Mouse (Mus musculus): ENCODE measurements around the gene Rtkn. TPM values are rescaled to one million over a fixed set of nuclear protein-coding genes. Genes with fewer than 3 reads are reported as not detected.

Gene Rtkn
- polyA plus RNA-seq, 1 experiment from 2014 or later, result 16.6 TPM

DNA sequence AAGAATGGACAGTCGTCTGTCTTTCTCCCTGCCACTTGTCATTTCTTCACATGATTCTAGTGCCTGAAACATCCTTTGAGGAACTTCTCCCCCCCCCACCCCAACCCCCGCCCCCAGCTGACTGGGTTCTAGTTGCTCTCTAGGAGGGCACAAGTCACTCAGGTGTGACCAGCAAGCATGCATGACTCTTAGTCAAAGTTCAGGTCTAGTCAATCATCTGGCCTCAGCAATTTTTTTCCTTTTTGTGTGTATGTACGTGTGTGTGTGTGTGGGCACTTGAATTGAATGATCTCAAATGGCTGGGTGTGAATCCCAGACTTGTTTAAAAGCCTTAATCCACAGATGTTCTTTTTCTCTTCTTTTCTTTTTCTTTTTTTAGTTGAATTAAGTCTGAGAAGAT lies 1.0 kb upstream of the Rtkn start:
- Histone ChIP-seq H3K27me3 (peaks cover 25% of the 10 kb centered on the region), H3K9me3 (no peaks in the 10 kb centered on the region), H3K4me3 (no peak overlapping the region), H3K4me2 (no peak overlapping the region), H3K36me3 (no peaks in the 10 kb centered on the region), H3K9ac (no peak overlapping the region), H3K4me1 (replicated peaks) (peaks cover 38% of the 10 kb centered on the region), H3K27ac (no peak overlapping the region)
- no peak for ATAC-seq (ENCODE audit: low FRiP score)
- 68% methylated on average over 3 of the region's 3 CpGs for WGBS

DNA sequence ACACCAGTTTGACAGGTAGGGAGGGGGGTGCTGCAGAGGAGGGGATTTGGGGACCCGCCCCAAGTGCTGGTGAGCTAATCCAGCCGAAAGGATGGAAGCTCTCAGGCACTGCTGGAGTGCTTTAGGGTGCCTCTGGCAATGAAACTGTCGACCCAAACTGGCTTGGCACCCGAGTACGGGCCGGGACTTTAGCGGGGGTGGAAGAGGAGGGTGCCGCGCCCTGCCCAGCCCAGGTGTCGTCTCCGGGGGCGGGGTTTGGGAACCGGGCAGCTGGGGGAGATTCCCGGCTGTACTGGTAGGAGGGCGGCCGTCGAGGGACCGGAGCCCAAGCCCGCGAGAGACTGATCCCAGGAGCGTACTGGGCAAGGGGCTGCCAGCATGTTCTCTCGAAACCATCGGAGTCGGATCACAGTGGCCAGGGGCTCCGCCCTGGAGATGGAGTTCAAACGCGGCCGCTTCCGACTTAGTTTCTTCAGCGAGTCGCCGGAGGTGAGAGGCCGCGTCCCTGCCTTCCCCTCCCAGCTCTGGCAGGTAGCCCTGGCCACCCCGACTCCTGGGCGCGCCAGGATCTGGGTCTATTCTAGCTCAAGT lies 403 bp downstream of the Rtkn start:
- Histone ChIP-seq H3K4me2 (peak overlapping the region; percentile 62), H3K4me3 (peak overlapping the region; percentile 43; the same call in 1 of the 2 replicates), H3K9me3 (no peaks in the 10 kb centered on the region), H3K36me3 (no peaks in the 10 kb centered on the region), H3K27ac (no peak overlapping the region), H3K4me1 (replicated peaks) (peaks cover 40% of the 10 kb centered on the region), H3K9ac (peak overlapping the region; percentile 51), H3K27me3 (peaks cover 25% of the 10 kb centered on the region)
- 2% methylated on average over 37 of the region's 37 CpGs for WGBS
- no peak for ATAC-seq (ENCODE audit: low FRiP score)

- Histone ChIP-seq H3K4me3 (peak overlapping the region; percentile 43), H3K9me3 (no peaks in the 10 kb centered on the region), H3K27ac (peak overlapping the region; percentile 94), H3K9ac (peak overlapping the region; percentile 76), H3K27me3 (peaks cover 25% of the 10 kb centered on the region), H3K36me3 (no peaks in the 10 kb centered on the region), H3K4me1 (replicated peaks) (peaks cover 40% of the 10 kb centered on the region), H3K4me2 (peak overlapping the region; percentile 62)
- ATAC-seq (ENCODE audit: low FRiP score), result peak; percentile 12; the same call in 1 of the 2 replicates
- WGBS, result 15% methylated on average over 5 of the region's 5 CpGs
Measured at GRCm38 (mm10) chr6:83136291-83136880, 1.1 kb downstream of the Rtkn start.

GRCm38 (mm10) chr6:83136881-83137575 lies 1.8 kb downstream of the Rtkn start:
- WGBS, result under 1% methylated on average over 24 of the region's 26 CpGs
- no peaks in the 10 kb centered on the region for H3K9me3 ChIP-seq
- peaks cover 46% of the 10 kb centered on the region for H3K4me1 ChIP-seq (replicated peaks)
- H3K4me3 ChIP-seq, result peak overlapping the region; percentile 43
- peak overlapping the region; percentile 94 for H3K27ac ChIP-seq
- H3K36me3 ChIP-seq, result no peaks in the 10 kb centered on the region
- peak; percentile 74 for ATAC-seq (ENCODE audit: low FRiP score)
- peak overlapping the region; percentile 76 for H3K9ac ChIP-seq
- H3K4me2 ChIP-seq, result peak overlapping the region; percentile 62
- H3K27me3 ChIP-seq, result peaks cover 25% of the 10 kb centered on the region

DNA sequence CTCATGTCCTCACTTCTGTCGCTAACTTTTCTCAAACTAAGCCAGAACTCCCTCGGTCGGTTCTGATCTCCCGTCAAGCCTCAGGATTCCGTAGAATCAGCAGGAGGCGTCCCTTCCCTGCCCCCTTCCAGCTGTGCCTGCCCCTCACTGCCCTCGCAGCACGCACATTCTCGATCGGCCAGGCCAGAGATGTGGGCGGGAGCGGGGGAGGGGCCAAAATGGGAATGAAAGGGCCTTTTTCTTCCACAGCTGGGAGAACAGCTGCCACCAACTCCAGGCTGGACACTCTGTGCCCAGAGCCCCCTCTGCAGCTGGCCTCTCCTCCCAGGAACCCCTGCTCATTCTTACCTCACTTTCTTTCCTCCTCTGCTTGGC lies 2.3 kb downstream of the Rtkn start:
- H3K27me3 ChIP-seq, result peaks cover 25% of the 10 kb centered on the region
- peak overlapping the region; percentile 43 for H3K4me3 ChIP-seq
- peak overlapping the region; percentile 62 for H3K4me2 ChIP-seq
- H3K9ac ChIP-seq, result peak overlapping the region; percentile 76
- no peaks in the 10 kb centered on the region for H3K9me3 ChIP-seq
- peak; percentile 55 for ATAC-seq (ENCODE audit: low FRiP score)
- H3K4me1 ChIP-seq (replicated peaks), result peaks cover 51% of the 10 kb centered on the region
- no peaks in the 10 kb centered on the region for H3K36me3 ChIP-seq
- WGBS, result 1% methylated on average over 12 of the region's 12 CpGs
- peak overlapping the region; percentile 94 for H3K27ac ChIP-seq

DNA sequence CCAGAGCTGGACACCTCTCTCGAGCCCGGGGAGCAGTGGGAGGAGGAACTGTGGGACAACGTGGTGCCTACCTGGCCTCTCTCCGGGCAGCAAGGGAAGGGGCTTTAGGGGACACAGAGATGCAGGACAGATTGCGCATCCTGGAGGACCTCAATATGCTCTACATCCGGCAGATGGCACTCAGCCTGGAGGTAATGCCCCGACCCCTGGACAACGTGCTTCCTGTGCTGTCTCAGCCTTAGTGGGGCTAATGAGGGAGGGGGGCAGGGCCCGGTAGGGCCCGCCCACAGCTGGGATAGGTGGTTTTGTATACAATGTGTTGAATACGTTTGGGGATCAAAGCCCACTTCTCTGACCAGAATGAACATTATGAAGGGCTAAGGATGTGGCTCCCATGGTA lies 2.8 kb downstream of the Rtkn start:
- peaks cover 56% of the 10 kb centered on the region for H3K4me1 ChIP-seq (replicated peaks)
- under 1% methylated on average over 11 of the region's 11 CpGs for WGBS

GRCm38 (mm10) chr6:83140044-83140443 lies 4.8 kb downstream of the Rtkn start:
- H3K27ac ChIP-seq, result no peak overlapping the region
- peaks cover 57% of the 10 kb centered on the region for H3K4me1 ChIP-seq (replicated peaks)
- H3K9ac ChIP-seq, result 0 out of 2 replicates have a peak overlapping the region, but pooled peaks have one; percentile 24
- no peaks in the 10 kb centered on the region for H3K36me3 ChIP-seq
- no peaks in the 10 kb centered on the region for H3K9me3 ChIP-seq
- no peak overlapping the region for H3K4me2 ChIP-seq
- 92% methylated on average over 8 of the region's 8 CpGs for WGBS
- ATAC-seq (ENCODE audit: low FRiP score), result no peak
- H3K27me3 ChIP-seq, result peaks cover 18% of the 10 kb centered on the region
- no peak overlapping the region for H3K4me3 ChIP-seq

More for the DNA sequence above, 2.8 kb downstream of the Rtkn start:
- H3K4me2 ChIP-seq, result peak overlapping the region; percentile 62
- no peak; the same call in 1 of the 2 replicates for ATAC-seq (ENCODE audit: low FRiP score)
- peak overlapping the region; percentile 43 for H3K4me3 ChIP-seq
- no peaks in the 10 kb centered on the region for H3K36me3 ChIP-seq
- no peaks in the 10 kb centered on the region for H3K9me3 ChIP-seq
- peak overlapping the region; percentile 76 for H3K9ac ChIP-seq
- peaks cover 25% of the 10 kb centered on the region for H3K27me3 ChIP-seq
- H3K27ac ChIP-seq, result peak overlapping the region; percentile 94

GRCm38 (mm10) chr6:83141636-83142035 lies 6.4 kb downstream of the Rtkn start:
- WGBS, result 27% methylated on average over 4 of the region's 4 CpGs
- peak overlapping the region; percentile 75 for H3K9ac ChIP-seq
- H3K27me3 ChIP-seq, result peaks cover 2% of the 10 kb centered on the region; the same call in 1 of the 2 replicates
- no peaks in the 10 kb centered on the region for H3K36me3 ChIP-seq
- H3K27ac ChIP-seq, result no peak overlapping the region
- peak overlapping the region; percentile 71 for H3K4me2 ChIP-seq
- H3K4me1 ChIP-seq (replicated peaks), result peaks cover 45% of the 10 kb centered on the region
- H3K4me3 ChIP-seq, result peak overlapping the region; percentile 41; the same call in 1 of the 2 replicates
- H3K9me3 ChIP-seq, result no peaks in the 10 kb centered on the region
- no peak for ATAC-seq (ENCODE audit: low FRiP score)

- Histone ChIP-seq H3K4me3 (peak overlapping the region; percentile 41), H3K27me3 (no peaks in the 10 kb centered on the region), H3K4me1 (replicated peaks) (peaks cover 39% of the 10 kb centered on the region), H3K36me3 (peaks cover 1% of the 10 kb centered on the region; the same call in 1 of the 2 replicates), H3K4me2 (peak overlapping the region; percentile 71), H3K27ac (no peak overlapping the region; the same call in 1 of the 2 replicates), H3K9me3 (no peaks in the 10 kb centered on the region), H3K9ac (peak overlapping the region; percentile 75)
- 2% methylated on average over 41 of the region's 41 CpGs for WGBS
- ATAC-seq (ENCODE audit: low FRiP score), result no peak; the same call in 1 of the 2 replicates
Measured at GRCm38 (mm10) chr6:83142211-83142731, 7.0 kb downstream of the Rtkn start.

DNA sequence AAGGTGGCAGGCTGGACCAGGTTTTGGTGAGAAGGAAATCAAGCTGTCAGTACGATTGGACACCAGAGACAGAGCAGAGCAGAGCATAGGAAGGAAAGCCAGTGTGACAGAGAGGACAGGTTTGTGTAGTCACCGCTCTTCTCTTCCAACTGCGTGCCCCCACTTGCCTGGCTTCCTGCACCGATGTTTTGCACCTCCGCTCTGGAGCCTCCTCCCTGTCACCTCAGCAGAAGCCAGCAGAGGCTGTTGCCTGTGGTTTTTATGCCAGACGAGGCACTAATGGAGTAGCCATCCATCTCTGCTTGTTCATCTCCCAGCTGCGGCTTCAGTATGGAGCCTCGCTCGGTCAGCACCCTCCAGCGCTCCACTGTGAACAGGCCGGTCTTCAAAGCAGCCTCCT lies 7.6 kb downstream of the Rtkn start:
- peaks cover 6% of the 10 kb centered on the region for H3K36me3 ChIP-seq
- no peak overlapping the region for H3K4me3 ChIP-seq
- peak overlapping the region; percentile 23; the same call in 1 of the 2 replicates for H3K27ac ChIP-seq
- H3K4me2 ChIP-seq, result no peak overlapping the region; the same call in 1 of the 2 replicates
- 44% methylated on average over 11 of the region's 11 CpGs for WGBS
- H3K4me1 ChIP-seq (replicated peaks), result peaks cover 33% of the 10 kb centered on the region
- H3K27me3 ChIP-seq, result no peaks in the 10 kb centered on the region
- H3K9me3 ChIP-seq, result no peaks in the 10 kb centered on the region
- ATAC-seq (ENCODE audit: low FRiP score), result no peak
- H3K9ac ChIP-seq, result peak overlapping the region; percentile 75; the same call in 1 of the 2 replicates

- H3K4me3 ChIP-seq, result no peak overlapping the region
- peaks cover 17% of the 10 kb centered on the region for H3K4me1 ChIP-seq (replicated peaks)
- H3K27ac ChIP-seq, result no peak overlapping the region
- no peaks in the 10 kb centered on the region for H3K27me3 ChIP-seq
- WGBS, result 75% methylated on average over 2 of the region's 2 CpGs
- no peaks in the 10 kb centered on the region for H3K9me3 ChIP-seq
- no peak overlapping the region for H3K4me2 ChIP-seq
- H3K9ac ChIP-seq, result no peak overlapping the region
- H3K36me3 ChIP-seq, result peaks cover 26% of the 10 kb centered on the region
- no peak for ATAC-seq (ENCODE audit: low FRiP score)
Measured at GRCm38 (mm10) chr6:83145209-83145608, 9.9 kb downstream of the Rtkn start.

DNA sequence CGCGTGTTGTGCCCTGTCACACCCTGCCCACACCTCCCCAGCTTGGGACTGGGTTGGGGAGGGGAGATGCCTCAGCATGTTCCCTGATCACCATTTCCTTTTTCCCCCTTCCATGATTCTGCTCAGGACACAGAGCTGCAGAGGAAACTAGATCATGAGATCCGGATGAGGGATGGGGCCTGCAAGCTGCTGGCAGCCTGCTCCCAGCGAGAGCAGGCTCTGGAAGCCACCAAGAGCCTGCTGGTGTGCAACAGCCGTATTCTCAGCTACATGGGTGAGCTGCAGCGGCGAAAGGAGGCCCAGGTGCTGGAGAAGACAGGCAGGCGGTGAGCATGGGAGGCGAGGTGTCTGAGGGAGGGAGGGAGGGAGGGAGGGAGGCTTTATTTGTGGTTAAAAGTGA lies 10.5 kb downstream of the Rtkn start:
- Histone ChIP-seq H3K36me3 (peaks cover 26% of the 10 kb centered on the region), H3K9ac (no peak overlapping the region), H3K27ac (no peak overlapping the region), H3K9me3 (no peaks in the 10 kb centered on the region), H3K4me2 (no peak overlapping the region), H3K4me3 (no peak overlapping the region), H3K4me1 (replicated peaks) (peaks cover 17% of the 10 kb centered on the region), H3K27me3 (no peaks in the 10 kb centered on the region)
- 77% methylated on average over 9 of the region's 9 CpGs for WGBS
- ATAC-seq (ENCODE audit: low FRiP score), result no peak

Measured in hindbrain, embryonic 13.5 days (tissue).